Mouse (Mus musculus) megakaryocyte progenitor cell, adult 5-6 weeks (primary cell): ENCODE measurements around the gene Stpg1. TPM values are rescaled to one million over a fixed set of nuclear protein-coding genes. Genes with fewer than 3 reads are reported as not detected.

Experiments
- total RNA-seq, 2 experiments: library from RNA; stranded (forward) in 1 of 2; stranded (reverse) in 1 of 2; fragments of 157-497, 149-512 nt in 1 of 2; fragments of 200-1000 nt in 1 of 2; gene quantifications; 2 replicates each; pipeline versions ENCODE4 v1.2.3 to v1.2.4; 2015 to 2017

Stpg1 gene
- total RNA-seq, 2 experiments from 2014 or later, result 0.12 TPM; not detected in 1

Other genes with a start within 250 kb of the Stpg1 start
- gene Clic4, start 222.0 kb upstream of the Stpg1 start, total RNA-seq (2015), result 28.2 and 34.1 TPM in 2 replicates
- gene Clic4, start 222.0 kb upstream of the Stpg1 start, total RNA-seq (2017), result 29.9 and 35.1 TPM in 2 replicates
- 204 and 218 TPM in 2 replicates for gene Srrm1, start 141.5 kb upstream of the Stpg1 start, total RNA-seq (2015)
- gene Srrm1, start 141.5 kb upstream of the Stpg1 start, total RNA-seq (2017), result 112 and 141 TPM in 2 replicates
- 0.25 TPM in 1 of 2 replicates, not detected in the other for gene Ncmap, start 96.6 kb upstream of the Stpg1 start, total RNA-seq (2015)
- not detected in 2 replicates for gene Ncmap, start 96.6 kb upstream of the Stpg1 start, total RNA-seq (2017)
- gene Rcan3, start 60.9 kb upstream of the Stpg1 start, total RNA-seq (2015), result 3.6 and 5.6 TPM in 2 replicates
- 4.1 and 7.7 TPM in 2 replicates for gene Rcan3, start 60.9 kb upstream of the Stpg1 start, total RNA-seq (2017)
- gene Nipal3, start 248 bp downstream of the Stpg1 start, total RNA-seq (2015), result 4.1 and 6.6 TPM in 2 replicates
- 18.8 and 23.3 TPM in 2 replicates for gene Nipal3, start 248 bp downstream of the Stpg1 start, total RNA-seq (2017)
- not detected in 2 replicates for gene Grhl3, start 78.8 kb downstream of the Stpg1 start, total RNA-seq (2015)
- not detected in 2 replicates for gene Grhl3, start 78.8 kb downstream of the Stpg1 start, total RNA-seq (2017)
- 0.68 and 1.6 TPM in 2 replicates for gene Ifnlr1, start 191.5 kb downstream of the Stpg1 start, total RNA-seq (2015)
- gene Ifnlr1, start 191.5 kb downstream of the Stpg1 start, total RNA-seq (2017), result 0.30 and 0.46 TPM in 2 replicates
- not detected in 2 replicates for gene Il22ra1, start 233.4 kb downstream of the Stpg1 start, total RNA-seq (2015)
- not detected in 2 replicates for gene Il22ra1, start 233.4 kb downstream of the Stpg1 start, total RNA-seq (2017)